Mouse (Mus musculus) gonadal fat pad, adult 2 months (tissue): ENCODE measurements around the gene Vmn1r73. TPM values are rescaled to one million over a fixed set of nuclear protein-coding genes. Genes with fewer than 3 reads are reported as not detected.

Experiments
- DNase-seq: peaks from one replicate; pipeline ENCODE4 v3.0.0-alpha.2; 2012; ENCODE audit warnings: low read depth
- polyA plus RNA-seq: library from polyadenylated mRNA; depleted of rRNA; stranded (reverse); fragments of >200 nt; gene quantifications from 2 replicates; pipeline ENCODE4 v1.2.3, GENCODE M21; 2012; rRNA removed

The Vmn1r73 gene
- polyA plus RNA-seq, result not detected in 2 replicates

- DNase-seq, result no peak
Observed at GRCm38 (mm10) chr7:11729966-11730365, at the start of gene Vmn1r73. Vmn1r73 (plus strand) TSS chr7:11730266.

Other genes starting within 250 kb of the Vmn1r73 start
- gene Zscan4-ps2, start 216.0 kb upstream of the Vmn1r73 start, polyA plus RNA-seq, result not detected in 2 replicates
- gene Zscan4-ps3, start 121.0 kb upstream of the Vmn1r73 start, polyA plus RNA-seq, result not detected in 2 replicates
- not detected in 2 replicates for gene Vmn1r72, start 50.1 kb upstream of the Vmn1r73 start, polyA plus RNA-seq
- gene Vmn1r74, start 103.7 kb downstream of the Vmn1r73 start, polyA plus RNA-seq, result not detected in 2 replicates
- gene Vmn1r75, start 144.4 kb downstream of the Vmn1r73 start, polyA plus RNA-seq, result not detected in 2 replicates
- not detected in 2 replicates for gene Vmn1r76, start 207.9 kb downstream of the Vmn1r73 start, polyA plus RNA-seq